Mouse (Mus musculus) CH12.LX (cell line): ENCODE measurements around the gene Zdhhc11. TPM values are rescaled to one million over a fixed set of nuclear protein-coding genes. Genes with fewer than 3 reads are reported as not detected.

ENCODE experiments used
- DNase-seq: peaks from one replicate; pipeline ENCODE4 v3.0.0-alpha.2; 2013; ENCODE audit errors: extremely low read depth
- H3K27ac ChIP-seq: 2 replicates; pipeline ENCODE4 v1.5.1; 2012; ENCODE audit warnings: low read depth, mild to moderate bottlenecking, control low read depth, moderate library complexity; ENCODE audit not compliant: insufficient read depth
- H3K27me3 ChIP-seq: replicated peaks from 2 replicates; pipeline ENCODE3; 2012; ENCODE audit warnings: inconsistent platforms
- H3K36me3 ChIP-seq, 2 experiments: replicated peaks in 1 of 2; 2 replicates each; pipeline versions ENCODE3 to v1.6.1; 2012; ENCODE audit warnings: inconsistent platforms in 1 of 2, low read length in 1 of 2, mild to moderate bottlenecking in 1 of 2, mixed read lengths in 1 of 2, moderate library complexity in 1 of 2; ENCODE audit not compliant: control insufficient read depth in 1 of 2, insufficient read depth in 1 of 2
- H3K4me1 ChIP-seq, 2 experiments: 2 replicates each; pipeline ENCODE4 v1.6.1; 2012; ENCODE audit warnings: inconsistent platforms in 1 of 2, moderate library complexity in 1 of 2; ENCODE audit not compliant: insufficient read depth in 2 of 2, control insufficient read depth in 1 of 2
- H3K4me2 ChIP-seq: 2 replicates; pipeline ENCODE4 v1.6.1; 2012; ENCODE audit warnings: low read depth, mild to moderate bottlenecking, control low read depth; ENCODE audit not compliant: poor library complexity, insufficient read depth, severe bottlenecking
- H3K4me3 ChIP-seq, 3 experiments: fragments of 150-350 bp in 1 of 3; sonication (generic) in 1 of 3; replicated peaks in 1 of 3; 2 replicates each; pipeline versions ENCODE3 to v1.5.1; 2011 to 2012; ENCODE audit warnings: low read depth in 2 of 3, low read length in 2 of 3, mild to moderate bottlenecking in 2 of 3, moderate library complexity in 2 of 3, control low read depth in 1 of 3, improper control_type of control experiment in 1 of 3, inconsistent platforms in 1 of 3, mixed read lengths in 1 of 3; ENCODE audit not compliant: poor library complexity in 1 of 3
- H3K79me2 ChIP-seq: replicated peaks from 2 replicates; pipeline ENCODE4 v1.6.1; 2012; ENCODE audit warnings: mild to moderate bottlenecking, moderate library complexity; ENCODE audit not compliant: control insufficient read depth, poor library complexity, insufficient read depth, severe bottlenecking; ENCODE audit errors: extremely low read depth
- H3K9ac ChIP-seq: 2 replicates; pipeline ENCODE4 v1.6.1; 2012; ENCODE audit warnings: low read depth, mild to moderate bottlenecking, control low read depth, moderate library complexity; ENCODE audit not compliant: insufficient read depth
- H3K9me3 ChIP-seq: replicated peaks from 2 replicates; pipeline ENCODE3; 2012; ENCODE audit warnings: low read length, inconsistent platforms, mixed read lengths
- BHLHE40 ChIP-seq: IDR thresholded peaks from 2 replicates; pipeline ENCODE4 v1.6.1; 2011; ENCODE audit warnings: mild to moderate bottlenecking, low read depth, low read length, improper control_type of control experiment
- CHD1 ChIP-seq: IDR thresholded peaks from 2 replicates; pipeline ENCODE4 v1.6.1; 2012; ENCODE audit warnings: low read depth, low read length, improper control_type of control experiment, inconsistent platforms
- CHD2 ChIP-seq: IDR thresholded peaks from 2 replicates; pipeline ENCODE4 v1.6.1; 2011; ENCODE audit warnings: low read length, improper control_type of control experiment
- E2F4 ChIP-seq: IDR thresholded peaks from 2 replicates; pipeline ENCODE4 v1.6.1; 2011; ENCODE audit warnings: low read depth, low read length, improper control_type of control experiment; ENCODE audit not compliant: insufficient replicate concordance
- EP300 ChIP-seq: IDR thresholded peaks from 2 replicates; pipeline ENCODE4 v1.6.1; 2011; ENCODE audit warnings: low read length, improper control_type of control experiment
- GABPA ChIP-seq: IDR thresholded peaks from 2 replicates; pipeline ENCODE4 v1.6.1; 2012; ENCODE audit warnings: low read depth, low read length, improper control_type of control experiment, inconsistent platforms; ENCODE audit not compliant: insufficient replicate concordance
- HCFC1 ChIP-seq: IDR thresholded peaks from 2 replicates; pipeline ENCODE4 v1.6.1; 2012; ENCODE audit warnings: low read depth, mild to moderate bottlenecking, inconsistent platforms, low read length, improper control_type of control experiment
- IRF4 ChIP-seq: IDR thresholded peaks from 2 replicates; pipeline ENCODE4 v1.6.1; 2014; ENCODE audit warnings: low read depth, mild to moderate bottlenecking, inconsistent platforms, low read length, improper control_type of control experiment
- JUN ChIP-seq: IDR thresholded peaks from 2 replicates; pipeline ENCODE4 v1.6.1; 2011; ENCODE audit warnings: low read depth, mild to moderate bottlenecking, low read length, improper control_type of control experiment, moderate library complexity; ENCODE audit not compliant: insufficient read depth
- MXI1 ChIP-seq: IDR thresholded peaks from 2 replicates; pipeline ENCODE4 v1.6.1; 2011; ENCODE audit warnings: mild to moderate bottlenecking, low read depth, low read length, improper control_type of control experiment
- PAX5 ChIP-seq: IDR thresholded peaks from 2 replicates; pipeline ENCODE4 v1.6.1; 2012; ENCODE audit warnings: low read length, inconsistent platforms, mixed read lengths
- POLR2A ChIP-seq: IDR thresholded peaks from 2 replicates; pipeline ENCODE4 v1.6.1; 2011; ENCODE audit warnings: low read depth, mild to moderate bottlenecking, improper control_type of control experiment, low read length
- RCOR1 ChIP-seq: conservative IDR thresholded peaks from 2 replicates; pipeline ENCODE4 v1.6.1; 2012; ENCODE audit warnings: low read depth, mild to moderate bottlenecking, inconsistent platforms, low read length, improper control_type of control experiment
- SIN3A ChIP-seq: IDR thresholded peaks from 2 replicates; pipeline ENCODE4 v1.6.1; 2012; ENCODE audit warnings: low read length, improper control_type of control experiment, inconsistent platforms
- SMC3 ChIP-seq: IDR thresholded peaks from 2 replicates; pipeline ENCODE4 v1.6.1; 2011; ENCODE audit warnings: low read depth, low read length, improper control_type of control experiment
- TBP ChIP-seq: conservative IDR thresholded peaks from 2 replicates; pipeline ENCODE4 v1.6.1; 2011; ENCODE audit warnings: low read depth, low read length, improper control_type of control experiment
- TCF12 ChIP-seq: IDR thresholded peaks from 2 replicates; pipeline ENCODE4 v1.6.1; 2014; ENCODE audit warnings: low read depth, mild to moderate bottlenecking, inconsistent platforms, low read length, improper control_type of control experiment
- UBTF ChIP-seq: IDR thresholded peaks from 2 replicates; pipeline ENCODE4 v1.6.1; 2012; ENCODE audit warnings: low read depth, mild to moderate bottlenecking, inconsistent platforms, low read length, improper control_type of control experiment, moderate library complexity
- USF2 ChIP-seq: conservative IDR thresholded peaks from 2 replicates; pipeline ENCODE4 v1.6.1; 2011; ENCODE audit warnings: low read depth, low read length, improper control_type of control experiment
- ZC3H11A ChIP-seq: IDR thresholded peaks from 2 replicates; pipeline ENCODE4 v1.6.1; 2012; ENCODE audit warnings: low read depth, mild to moderate bottlenecking, inconsistent platforms, low read length, improper control_type of control experiment
- ZKSCAN1 ChIP-seq: IDR thresholded peaks from 2 replicates; pipeline ENCODE4 v1.6.1; 2012; ENCODE audit warnings: low read depth, inconsistent platforms, low read length, improper control_type of control experiment, borderline replicate concordance
- ZNF384 ChIP-seq: IDR thresholded peaks from 2 replicates; pipeline ENCODE4 v1.6.1; 2012; ENCODE audit warnings: low read depth, low read length, improper control_type of control experiment, inconsistent platforms
- dilution Hi-C: fragments of 300-500 bp; cut with MboI; formaldehyde crosslinking; loops from 2 replicates; pipeline ENCODE4 v1.14.3; 2020; ENCODE audit warnings: low sequenced_read_pairs; ENCODE audit not compliant: extremely low pct_unique_long_range_greater_than_20kb, extremely low pct_ligation_motif_present
- in situ Hi-C: fragments of 300-500 bp; cut with MboI; formaldehyde crosslinking; loops from 3 replicates; pipeline ENCODE4 v1.14.3; 2019; ENCODE audit warnings: low sequenced_read_pairs, low pct_ligation_motif_present, low pct_unique_long_range_greater_than_20kb, mixed read lengths
- polyA plus RNA-seq: library from polyadenylated mRNA; unstranded; fragments of >175 nt; gene quantifications from 2 replicates; pipeline ENCODE4 v1.2.1, GENCODE M21; 2012; ENCODE audit warnings: low read depth; ENCODE audit not compliant: insufficient read length
- total RNA-seq, 2 experiments: library from RNA; depleted of rRNA; stranded (reverse); fragments of 300-350 nt in 1 of 2; fragments of >200 nt in 1 of 2; gene quantifications; 2 replicates each; pipeline ENCODE4 v1.2.3; 2012 to 2014

The Zdhhc11 gene
- total and polyA plus RNA-seq, 3 experiments: not detected

GRCm38 (mm10) chr13:74035776-74036175 lies 72.1 kb downstream of the Zdhhc11 start:
- DNase-seq: no peak
- in situ Hi-C loops: no loop called here
- dilution Hi-C loops: no loop called here
- H3K4me2 ChIP-seq: no peak overlapping the region
- H3K36me3 ChIP-seq: peaks cover 7 to 41% of the 10 kb centered on the region in 2 experiments
- H3K4me1 ChIP-seq: no peaks in the 10 kb centered on the region
- H3K4me3 ChIP-seq: no peak overlapping the region
- H3K27ac ChIP-seq: no peak overlapping the region
- H3K9ac ChIP-seq: no peak overlapping the region
- TF ChIP-seq SIN3A: no peak
- no peak for TF ChIP-seq POLR2A
- no peak for TF ChIP-seq CHD2
- no peak for TF ChIP-seq IRF4
- TF ChIP-seq BHLHE40: no peak
- no peak for TF ChIP-seq E2F4
- no peak for TF ChIP-seq ZKSCAN1
- TF ChIP-seq TBP: no peak
- TF ChIP-seq GABPA: no peak
- no peak for TF ChIP-seq MXI1
- no peak for TF ChIP-seq CHD1
- TF ChIP-seq PAX5: no peak
- no peak for TF ChIP-seq EP300
- no peak for TF ChIP-seq HCFC1
- TF ChIP-seq SMC3: no peak
- no peak for TF ChIP-seq UBTF
- no peak for TF ChIP-seq RCOR1
- no peak for TF ChIP-seq USF2
- no peak for TF ChIP-seq ZNF384
- TF ChIP-seq, all 38 proteins: peak for 0
- no peaks in the 10 kb centered on the region for H3K27me3 ChIP-seq
- no peaks in the 10 kb centered on the region for H3K9me3 ChIP-seq
- H3K79me2 ChIP-seq: no peaks in the 10 kb centered on the region

GRCm38 (mm10) chr13:74039926-74040325 lies 76.3 kb downstream of the Zdhhc11 start:
- H3K27ac ChIP-seq: no peak overlapping the region
- no peak overlapping the region for H3K4me2 ChIP-seq
- dilution Hi-C loops (no loop called here), in situ Hi-C loops (no loop called here)
- no peaks in the 10 kb centered on the region for H3K27me3 ChIP-seq
- H3K4me3 ChIP-seq: no peak overlapping the region
- no peaks in the 10 kb centered on the region for H3K9me3 ChIP-seq
- H3K36me3 ChIP-seq: peaks cover 10 to 66% of the 10 kb centered on the region in 2 experiments
- no peak for TF ChIP-seq JUN
- TF ChIP-seq BHLHE40: no peak
- no peak for TF ChIP-seq TCF12
- TF ChIP-seq CHD2: no peak
- no peak for TF ChIP-seq ZC3H11A
- TF ChIP-seq SIN3A: no peak
- TF ChIP-seq GABPA: no peak
- no peak for TF ChIP-seq ZNF384
- no peak for DNase-seq
- H3K79me2 ChIP-seq: no peaks in the 10 kb centered on the region
- no peak overlapping the region for H3K9ac ChIP-seq
- H3K4me1 ChIP-seq: no peaks in the 10 kb centered on the region

Other genes with a start within 250 kb of the Zdhhc11 start
- 2.5 and 2.6 TPM in 2 replicates for gene Slc12a7, start 230.8 kb upstream of the Zdhhc11 start, total RNA-seq (2012; rRNA removed)
- gene Slc12a7, start 230.8 kb upstream of the Zdhhc11 start, total RNA-seq (2014; rRNA removed): 0.92 and 1.0 TPM in 2 replicates
- gene Slc12a7, start 230.8 kb upstream of the Zdhhc11 start, polyA plus RNA-seq: 2.6 and 5.8 TPM in 2 replicates
- gene Nkd2, start 116.2 kb upstream of the Zdhhc11 start, total RNA-seq (2012; rRNA removed): not detected in 2 replicates
- gene Nkd2, start 116.2 kb upstream of the Zdhhc11 start, total RNA-seq (2014; rRNA removed): not detected in 2 replicates
- not detected in 2 replicates for gene Nkd2, start 116.2 kb upstream of the Zdhhc11 start, polyA plus RNA-seq
- 42.3 and 55.6 TPM in 2 replicates for gene Trip13, start 26.1 kb upstream of the Zdhhc11 start, total RNA-seq (2012; rRNA removed)
- 94.5 and 100 TPM in 2 replicates for gene Trip13, start 26.1 kb upstream of the Zdhhc11 start, total RNA-seq (2014; rRNA removed)
- gene Trip13, start 26.1 kb upstream of the Zdhhc11 start, polyA plus RNA-seq: 87.0 and 93.2 TPM in 2 replicates
- gene Brd9, start 26.0 kb upstream of the Zdhhc11 start, total RNA-seq (2012; rRNA removed): 28.0 and 30.6 TPM in 2 replicates
- gene Brd9, start 26.0 kb upstream of the Zdhhc11 start, total RNA-seq (2014; rRNA removed): 32.5 and 38.7 TPM in 2 replicates
- 43.4 and 62.0 TPM in 2 replicates for gene Brd9, start 26.0 kb upstream of the Zdhhc11 start, polyA plus RNA-seq
- gene Tppp, start 45.6 kb downstream of the Zdhhc11 start, total RNA-seq (2012; rRNA removed): 0.04 and 0.08 TPM in 2 replicates
- gene Tppp, start 45.6 kb downstream of the Zdhhc11 start, total RNA-seq (2014; rRNA removed): 0.05 and 0.11 TPM in 2 replicates
- not detected in 2 replicates for gene Tppp, start 45.6 kb downstream of the Zdhhc11 start, polyA plus RNA-seq
- 5.4 and 7.3 TPM in 2 replicates for gene Cep72, start 98.4 kb downstream of the Zdhhc11 start, total RNA-seq (2012; rRNA removed)
- gene Cep72, start 98.4 kb downstream of the Zdhhc11 start, total RNA-seq (2014; rRNA removed): 13.1 and 15.1 TPM in 2 replicates
- 9.3 and 14.0 TPM in 2 replicates for gene Cep72, start 98.4 kb downstream of the Zdhhc11 start, polyA plus RNA-seq
- not detected in 2 replicates for gene Slc9a3, start 157.6 kb downstream of the Zdhhc11 start, total RNA-seq (2012; rRNA removed)
- gene Slc9a3, start 157.6 kb downstream of the Zdhhc11 start, total RNA-seq (2014; rRNA removed): not detected in 2 replicates
- not detected in 2 replicates for gene Slc9a3, start 157.6 kb downstream of the Zdhhc11 start, polyA plus RNA-seq
- 23.3 and 27.7 TPM in 2 replicates for gene Exoc3, start 244.9 kb downstream of the Zdhhc11 start, total RNA-seq (2012; rRNA removed)
- gene Exoc3, start 244.9 kb downstream of the Zdhhc11 start, total RNA-seq (2014; rRNA removed): 26.5 and 27.3 TPM in 2 replicates
- 28.9 and 40.1 TPM in 2 replicates for gene Exoc3, start 244.9 kb downstream of the Zdhhc11 start, polyA plus RNA-seq